Mouse (Mus musculus) stomach, postnatal 0 days (tissue): Measurements from ENCODE around the gene Kmt5a. TPM values are rescaled to one million over a fixed set of nuclear protein-coding genes. Genes with fewer than 3 reads are reported as not detected.

Experiments
- ATAC-seq: fragments of 200-750 bp; cut with Nextera tagmentation; 2 replicates; pipeline ENCODE4 v1.8.0; 2017; ENCODE audit not compliant: low FRiP score, low TSS enrichment
- DNase-seq: peaks from one replicate; pipeline ENCODE4 v3.0.0-alpha.2; 2016; ENCODE audit warnings: low spot score
- H3K27ac ChIP-seq: fragments of 300-500 bp; sonication (generic); replicated peaks from 2 replicates; pipeline ENCODE4 v1.5.1; 2014; ENCODE audit warnings: mild to moderate bottlenecking, control low read depth
- H3K27me3 ChIP-seq: fragments of 300-500 bp; sonication (generic); 2 replicates; pipeline ENCODE4 v1.6.1; 2014; ENCODE audit warnings: low read length; ENCODE audit not compliant: control insufficient read depth, insufficient read depth
- H3K36me3 ChIP-seq: fragments of 300-500 bp; sonication (generic); 2 replicates; pipeline ENCODE4 v1.6.1; 2014; ENCODE audit warnings: low read length, mixed read lengths; ENCODE audit not compliant: control insufficient read depth, insufficient read depth
- H3K4me1 ChIP-seq: fragments of 300-500 bp; sonication (generic); replicated peaks from 2 replicates; pipeline ENCODE4 v1.6.1; 2014; ENCODE audit warnings: antibody characterized with exemption; ENCODE audit not compliant: control insufficient read depth, insufficient read depth
- H3K4me2 ChIP-seq: fragments of 300-500 bp; sonication (generic); replicated peaks from 2 replicates; pipeline ENCODE4 v1.6.1; 2014; ENCODE audit warnings: low read depth, mild to moderate bottlenecking, control low read depth, moderate library complexity
- H3K4me3 ChIP-seq: fragments of 300-500 bp; sonication (generic); 2 replicates; pipeline ENCODE4 v1.5.1; 2014; ENCODE audit warnings: low read depth, low read length, control low read depth
- H3K9ac ChIP-seq: fragments of 300-500 bp; sonication (generic); 2 replicates; pipeline ENCODE4 v1.6.1; 2014; ENCODE audit warnings: mild to moderate bottlenecking, low read length, control low read depth, mixed read lengths
- H3K9me3 ChIP-seq: fragments of 300-500 bp; sonication (generic); 2 replicates; pipeline ENCODE4 v1.6.1; 2016; ENCODE audit warnings: low read length; ENCODE audit not compliant: control insufficient read depth
- CTCF ChIP-seq: IDR thresholded peaks from 2 replicates; pipeline ENCODE4 v1.5.1; 2016; ENCODE audit warnings: antibody characterized with exemption, low read depth, mild to moderate bottlenecking, moderate library complexity
- EP300 ChIP-seq: optimal IDR thresholded peaks from 2 replicates; pipeline ENCODE3; 2016; ENCODE audit warnings: antibody characterized with exemption
- WGBS: fragments of 180-500 bp; shearing (Covaris S2); extraction: QIAGEN DNeasy Blood & Tissue Kit; methylation state at CpG from one replicate; pipeline ENCODE4 v1.1.7; 2014; 5-methylcytosine and 5-hydroxymethylcytosine counted together
- microRNA-seq: library from miRNA; unstranded; fragments of <30 nt; microRNA quantifications from one replicate; pipeline ENCODE4, GENCODE M21; 2016
- polyA plus RNA-seq: library from polyadenylated mRNA; unstranded; fragments of >200 nt; fragmentation: Nextera tagmentation; extraction: Ambion mirVana; gene quantifications from 2 replicates; pipeline ENCODE4 v1.2.1, GENCODE M21; 2015

Kmt5a gene
- polyA plus RNA-seq, 1 experiment from 2014 or later, result 64.1 TPM

DNA sequence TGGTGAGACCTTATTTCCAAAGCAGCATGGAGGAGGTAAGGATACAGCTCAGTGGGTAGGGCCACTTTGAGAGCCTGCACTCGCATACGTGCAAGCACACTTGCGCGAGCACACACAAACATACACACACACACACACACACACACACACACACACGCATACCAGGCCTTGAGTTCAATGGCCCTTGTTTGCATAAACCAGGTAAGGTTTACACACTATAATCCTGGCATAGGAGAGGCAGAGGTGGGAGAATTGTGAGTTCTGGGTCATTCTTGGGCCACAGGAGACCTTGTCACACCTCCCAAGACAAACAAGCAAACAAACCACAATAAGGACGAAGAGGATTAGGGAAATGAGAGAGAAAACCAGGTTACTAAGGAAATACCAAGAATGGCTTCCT, 69.5 kb downstream of the Kmt5a start:
- Histone ChIP-seq H3K27ac (no peak overlapping the region), H3K9ac (no peak overlapping the region), H3K4me3 (no peak overlapping the region), H3K9me3 (no peaks in the 10 kb centered on the region), H3K27me3 (no peaks in the 10 kb centered on the region), H3K4me1 (no peaks in the 10 kb centered on the region), H3K4me2 (no peak overlapping the region), H3K36me3 (peaks cover 4% of the 10 kb centered on the region; the same call in 1 of the 2 replicates)
- TF ChIP-seq CTCF (no peak), EP300 (no peak)
- WGBS, result 74% methylated on average over 6 of the region's 6 CpGs
- ATAC-seq (peak; percentile 71), DNase-seq (peak; percentile 39)

DNA sequence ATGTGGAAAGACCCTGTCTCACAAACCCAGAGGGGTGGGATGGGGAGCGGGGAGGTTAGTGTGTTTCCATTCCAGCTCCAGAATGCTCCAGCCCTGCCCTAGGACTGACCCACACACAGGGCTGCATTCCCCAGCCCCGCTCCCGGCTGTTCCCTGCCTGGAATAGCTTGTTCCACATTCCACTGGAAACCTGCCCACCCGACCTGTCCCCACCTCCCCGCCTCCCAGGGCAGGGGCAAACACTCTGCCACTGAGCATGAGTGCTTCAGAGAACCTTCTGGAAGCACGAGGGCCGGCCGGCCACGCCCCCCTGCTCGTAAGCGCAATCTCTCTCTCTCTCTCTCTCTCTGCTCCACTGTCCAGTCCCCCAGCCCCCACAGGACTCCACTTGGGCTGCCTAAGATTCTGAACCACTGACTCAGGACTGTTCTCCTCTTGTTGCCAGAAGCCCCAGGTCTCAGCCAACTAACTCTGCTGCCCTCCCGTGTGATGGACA, 70.1 kb downstream of the Kmt5a start:
- Histone ChIP-seq H3K4me1 (no peaks in the 10 kb centered on the region), H3K9me3 (no peaks in the 10 kb centered on the region), H3K4me3 (no peak overlapping the region), H3K4me2 (no peak overlapping the region), H3K9ac (no peak overlapping the region), H3K27me3 (no peaks in the 10 kb centered on the region), H3K36me3 (peaks cover 8% of the 10 kb centered on the region; the same call in 1 of the 2 replicates), H3K27ac (no peak overlapping the region)
- peak; percentile 70 for DNase-seq
- ATAC-seq, result peak; percentile 47
- 43% methylated on average over 12 of the region's 12 CpGs for WGBS
- no peak for TF ChIP-seq EP300
- TF ChIP-seq CTCF, result no peak

DNA sequence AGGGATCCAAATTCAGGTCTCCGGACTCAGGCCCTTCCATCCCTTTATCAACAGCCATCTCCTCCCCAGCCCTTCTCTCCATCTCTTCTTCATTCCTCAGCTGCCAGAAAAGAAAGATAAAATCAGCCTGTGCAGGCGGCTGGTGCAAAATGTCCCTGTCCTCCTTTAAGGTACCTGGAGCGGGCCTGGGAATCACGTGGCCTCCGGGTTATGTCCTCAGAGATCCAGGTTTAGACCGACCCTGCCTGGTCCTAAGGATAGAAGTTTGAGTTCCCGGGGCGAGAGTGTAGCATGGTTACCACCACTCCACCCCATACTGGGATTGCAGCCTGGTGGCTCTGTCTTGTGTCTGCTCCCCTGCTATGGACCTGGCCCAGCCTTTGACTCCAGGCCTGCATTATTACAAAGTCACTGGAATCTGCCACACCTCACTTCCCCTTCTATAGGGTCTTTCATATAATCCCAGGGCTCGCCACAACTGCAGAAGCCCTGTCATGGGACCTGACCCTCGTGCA, 70.9 kb downstream of the Kmt5a start:
- DNase-seq (no peak), ATAC-seq (no peak)
- Histone ChIP-seq H3K9ac (no peak overlapping the region), H3K36me3 (peaks cover 8% of the 10 kb centered on the region), H3K9me3 (no peaks in the 10 kb centered on the region), H3K4me3 (no peak overlapping the region), H3K27me3 (no peaks in the 10 kb centered on the region), H3K4me2 (no peak overlapping the region), H3K4me1 (no peaks in the 10 kb centered on the region), H3K27ac (no peak overlapping the region)
- 86% methylated on average over 10 of the region's 10 CpGs for WGBS
- no peak for TF ChIP-seq CTCF
- no peak for TF ChIP-seq EP300

Small RNA genes within 50 kb of the gene (microRNA-seq; reads per million reads assigned to microRNA genes)
- not detected for gene Gm27486

Other genes with a start within 250 kb of the Kmt5a start
- 1.8 and 2.3 TPM in 2 replicates for gene Pitpnm2, start 190.2 kb upstream of the Kmt5a start, polyA plus RNA-seq
- 2.2 and 2.9 TPM in 2 replicates for gene Mphosph9, start 112.0 kb upstream of the Kmt5a start, polyA plus RNA-seq
- gene 2810006K23Rik, start 111.8 kb upstream of the Kmt5a start, polyA plus RNA-seq, result 6.4 and 6.9 TPM in 2 replicates
- 57.6 and 81.6 TPM in 2 replicates for gene Cdk2ap1, start 76.8 kb upstream of the Kmt5a start, polyA plus RNA-seq
- 44.8 and 45.2 TPM in 2 replicates for gene Sbno1, start 13.9 kb upstream of the Kmt5a start, polyA plus RNA-seq
- gene Rilpl2, start 38.4 kb downstream of the Kmt5a start, polyA plus RNA-seq, result 19.3 and 20.7 TPM in 2 replicates
- gene Snrnp35, start 43.2 kb downstream of the Kmt5a start, polyA plus RNA-seq, result 9.1 and 10.8 TPM in 2 replicates
- gene Rilpl1, start 91.5 kb downstream of the Kmt5a start, polyA plus RNA-seq, result 9.0 and 9.3 TPM in 2 replicates
- gene Tmed2, start 100.8 kb downstream of the Kmt5a start, polyA plus RNA-seq, result 544 and 572 TPM in 2 replicates
- gene Ddx55, start 112.9 kb downstream of the Kmt5a start, polyA plus RNA-seq, result 5.8 and 6.1 TPM in 2 replicates
- 58.8 and 61.2 TPM in 2 replicates for gene Eif2b1, start 139.2 kb downstream of the Kmt5a start, polyA plus RNA-seq
- 24.9 and 27.6 TPM in 2 replicates for gene Gtf2h3, start 139.2 kb downstream of the Kmt5a start, polyA plus RNA-seq
- 27.2 and 29.2 TPM in 2 replicates for gene Atp6v0a2, start 188.6 kb downstream of the Kmt5a start, polyA plus RNA-seq